Mouse (Mus musculus): ENCODE data around the gene Zfp28.
A peak's percentile ranks its signal among the peaks of the same experiment; 100 is the strongest.

Zfp28 gene

DNA sequence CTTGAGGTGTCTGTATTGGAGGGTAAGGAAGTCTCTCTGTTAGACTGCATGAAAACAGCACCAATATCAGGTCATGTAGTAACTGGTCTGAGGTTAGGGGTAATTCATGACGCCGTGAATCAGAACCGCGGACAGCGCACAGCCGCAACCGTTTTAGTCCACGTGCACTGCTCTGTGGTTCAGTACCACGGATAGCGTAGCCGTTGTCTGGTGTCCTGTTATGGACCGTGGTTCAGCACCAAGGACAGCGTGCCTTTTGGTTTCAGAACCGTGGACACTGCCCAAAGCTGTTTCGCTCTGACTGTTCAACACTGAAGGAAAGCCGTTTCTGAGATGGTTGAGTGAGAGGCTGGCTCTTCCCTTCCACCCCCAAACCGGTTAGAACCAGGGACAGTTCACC lies 26.9 kb downstream of the Zfp28 start, which contains the start of gene Gm20715:
Gm20715 (plus strand) TSS at position 235 of the 400 bp plus-strand sequence.
- DNase-seq: peak; percentile 82

GRCm38 (mm10) chr7:6414626-6415441 lies 31.7 kb downstream of the Zfp28 start:
- peak; percentile 46 for DNase-seq

GRCm38 (mm10) chr7:6415442-6415787 lies 32.3 kb downstream of the Zfp28 start:
- no peak for DNase-seq

GRCm38 (mm10) chr7:6419894-6420293 lies 36.8 kb downstream of the Zfp28 start:
- DNase-seq: peak; percentile 22

- DNase-seq: no peak
Observed at GRCm38 (mm10) chr7:6429381-6429780, 46.3 kb downstream of the Zfp28 start.

DNA sequence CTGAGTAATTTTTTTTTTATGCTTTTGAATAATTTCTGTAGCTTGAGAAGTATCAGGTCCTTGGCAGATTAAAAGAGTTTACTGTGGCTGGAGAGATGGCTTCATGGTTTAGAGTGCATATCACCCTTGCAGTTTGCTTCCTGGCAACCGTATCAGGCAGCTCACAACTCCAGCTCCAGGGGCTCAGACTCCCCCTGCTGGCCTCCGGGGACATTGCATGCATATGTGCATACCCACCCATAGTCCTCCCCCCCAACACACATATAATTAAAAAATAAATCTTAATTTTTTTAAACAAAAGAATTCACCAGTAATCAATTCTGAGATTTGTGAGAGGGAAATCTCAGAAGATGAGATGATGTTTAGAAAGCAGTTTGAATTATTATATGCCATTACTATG lies 47.2 kb downstream of the Zfp28 start:
- peak; percentile 26 for DNase-seq

GRCm38 (mm10) chr7:6438388-6438787 lies 55.3 kb downstream of the Zfp28 start, which contains the start of gene Olfr1344:
Gene Olfr1344, plus strand, starts transcription at chr7:6438688.
- no peak for DNase-seq

GRCm38 (mm10) chr7:6441173-6441572 lies 58.1 kb downstream of the Zfp28 start:
- no peak for DNase-seq

Measured in right cerebral cortex, postnatal 14 days (tissue).